Mouse (Mus musculus) heart, embryonic 10.5 days (tissue): Measurements from ENCODE around the gene Hells. TPM values are rescaled to one million over a fixed set of nuclear protein-coding genes. Genes with fewer than 3 reads are reported as not detected.

Source experiments
- DNase-seq: peaks from one replicate; pipeline ENCODE4 v3.0.0-alpha.2; 2017; ENCODE audit warnings: low spot score
- H3K27ac ChIP-seq: fragments of 300-500 bp; sonication (generic); 2 replicates; pipeline ENCODE4 v1.5.1; 2016; ENCODE audit warnings: mild to moderate bottlenecking
- H3K27me3 ChIP-seq: fragments of 300-500 bp; sonication (generic); 2 replicates; pipeline ENCODE4 v1.6.1; 2016; ENCODE audit warnings: mild to moderate bottlenecking; ENCODE audit not compliant: poor library complexity, insufficient read depth, severe bottlenecking
- H3K36me3 ChIP-seq: fragments of 300-500 bp; sonication (generic); 2 replicates; pipeline ENCODE4 v1.6.1; 2016; ENCODE audit warnings: mild to moderate bottlenecking, moderate library complexity
- H3K4me1 ChIP-seq: fragments of 300-500 bp; sonication (generic); 2 replicates; pipeline ENCODE4 v1.6.1; 2016; ENCODE audit warnings: mild to moderate bottlenecking
- H3K4me3 ChIP-seq: fragments of 300-500 bp; sonication (generic); 2 replicates; pipeline ENCODE4 v1.5.1; 2016; ENCODE audit warnings: mild to moderate bottlenecking, moderate library complexity
- H3K9me3 ChIP-seq: fragments of 300-500 bp; sonication (generic); 2 replicates; pipeline ENCODE4 v1.6.1; 2016; ENCODE audit warnings: mild to moderate bottlenecking, moderate library complexity
- WGBS: fragments of 180-500 bp; shearing (Covaris S2); methylation state at CpG from one replicate; pipeline ENCODE4 v1.1.7; 2016; 5-methylcytosine and 5-hydroxymethylcytosine counted together
- polyA plus RNA-seq: library from polyadenylated mRNA; unstranded; fragments of >200 nt; fragmentation: Nextera tagmentation; extraction: Ambion mirVana; gene quantifications from 2 replicates; pipeline ENCODE4 v1.2.1, GENCODE M21; 2016

Gene Hells
- 40.2 and 60.3 TPM in 2 replicates for polyA plus RNA-seq

GRCm38 (mm10) chr19:38930788-38931565 lies at the start of gene Hells:
Gene Hells (plus strand): TSS chr19:38930915.
- peak; percentile 94 for DNase-seq
- no peaks in the 10 kb centered on the region for H3K27me3 ChIP-seq
- peak within 1 kb of the TSS; percentile 91 for H3K4me3 ChIP-seq
- peaks cover 26% of the 10 kb centered on the region for H3K36me3 ChIP-seq
- no peaks in the 10 kb centered on the region for H3K9me3 ChIP-seq
- under 1% methylated on average over 76 of the region's 76 CpGs for WGBS
- 0 out of 2 replicates have a peak, but pooled peaks cover 6% of the 10 kb centered on the region for H3K4me1 ChIP-seq
- H3K27ac ChIP-seq, result peak within 1 kb of the TSS; percentile 95

GRCm38 (mm10) chr19:38901146-38902135 lies 29.3 kb upstream of the Hells start:
- WGBS, result 82% methylated on average over 12 of the region's 12 CpGs
- Histone ChIP-seq H3K27me3 (no peaks in the 10 kb centered on the region), H3K9me3 (no peaks in the 10 kb centered on the region), H3K36me3 (no peaks in the 10 kb centered on the region), H3K4me1 (no peaks in the 10 kb centered on the region), H3K4me3 (no peak overlapping the region), H3K27ac (no peak overlapping the region)
- DNase-seq, result no peak

- 76% methylated on average over 5 of the region's 5 CpGs for WGBS
Measured at GRCm38 (mm10) chr19:38902501-38902900, 28.2 kb upstream of the Hells start.

GRCm38 (mm10) chr19:38913786-38914185 lies 16.9 kb upstream of the Hells start:
- no peaks in the 10 kb centered on the region for H3K27me3 ChIP-seq
- no peak for DNase-seq
- no peak overlapping the region for H3K4me3 ChIP-seq
- no peaks in the 10 kb centered on the region for H3K4me1 ChIP-seq
- WGBS, result 94% methylated on average over 9 of the region's 9 CpGs
- peaks cover 16% of the 10 kb centered on the region; the same call in 1 of the 2 replicates for H3K36me3 ChIP-seq
- no peaks in the 10 kb centered on the region for H3K9me3 ChIP-seq
- no peak overlapping the region for H3K27ac ChIP-seq

More at GRCm38 (mm10) chr19:38902501-38902900, 28.2 kb upstream of the Hells start:
- H3K4me1 ChIP-seq, result no peaks in the 10 kb centered on the region
- H3K4me3 ChIP-seq, result no peak overlapping the region
- no peak overlapping the region for H3K27ac ChIP-seq
- DNase-seq, result no peak
- H3K36me3 ChIP-seq, result no peaks in the 10 kb centered on the region
- H3K27me3 ChIP-seq, result no peaks in the 10 kb centered on the region
- H3K9me3 ChIP-seq, result no peaks in the 10 kb centered on the region

- H3K9me3 ChIP-seq, result no peaks in the 10 kb centered on the region
- no peak overlapping the region for H3K4me3 ChIP-seq
- H3K27ac ChIP-seq, result no peak overlapping the region
- 91% methylated on average over 15 of the region's 15 CpGs for WGBS
- H3K36me3 ChIP-seq, result peaks cover 16% of the 10 kb centered on the region; the same call in 1 of the 2 replicates
- no peak for DNase-seq
- H3K4me1 ChIP-seq, result no peaks in the 10 kb centered on the region
- no peaks in the 10 kb centered on the region for H3K27me3 ChIP-seq
Measured at GRCm38 (mm10) chr19:38914926-38915325, 15.8 kb upstream of the Hells start.

GRCm38 (mm10) chr19:38915677-38916076 lies 15.0 kb upstream of the Hells start:
- Histone ChIP-seq H3K4me3 (no peak overlapping the region), H3K9me3 (no peaks in the 10 kb centered on the region), H3K36me3 (peaks cover 18% of the 10 kb centered on the region; the same call in 1 of the 2 replicates), H3K27me3 (no peaks in the 10 kb centered on the region), H3K27ac (no peak overlapping the region), H3K4me1 (no peaks in the 10 kb centered on the region)
- no peak for DNase-seq
- 41% methylated on average over 3 of the region's 3 CpGs for WGBS

- 0 out of 2 replicates have a peak, but pooled peaks cover 6% of the 10 kb centered on the region for H3K4me1 ChIP-seq
- DNase-seq, result no peak
- H3K36me3 ChIP-seq, result peaks cover 8% of the 10 kb centered on the region; the same call in 1 of the 2 replicates
- no peak overlapping the region for H3K4me3 ChIP-seq
- H3K9me3 ChIP-seq, result no peaks in the 10 kb centered on the region
- H3K27me3 ChIP-seq, result no peaks in the 10 kb centered on the region
- WGBS, result 91% methylated on average over 11 of the region's 11 CpGs
- H3K27ac ChIP-seq, result no peak overlapping the region
Measured at GRCm38 (mm10) chr19:38928481-38929158, 2.1 kb upstream of the Hells start.

- H3K27me3 ChIP-seq, result no peaks in the 10 kb centered on the region
- H3K4me3 ChIP-seq, result peak overlapping the region; percentile 91
- H3K36me3 ChIP-seq, result peaks cover 18% of the 10 kb centered on the region
- no peak for DNase-seq
- H3K9me3 ChIP-seq, result no peaks in the 10 kb centered on the region
- 0 out of 2 replicates have a peak overlapping the region, but pooled peaks have one; percentile 95 for H3K27ac ChIP-seq
- WGBS, result 67% methylated on average over 13 of the region's 13 CpGs
- H3K4me1 ChIP-seq, result 0 out of 2 replicates have a peak, but pooled peaks cover 6% of the 10 kb centered on the region
Measured at GRCm38 (mm10) chr19:38929471-38930251, 1.1 kb upstream of the Hells start.

GRCm38 (mm10) chr19:38930252-38930787 lies 395 bp upstream of the Hells start:
- H3K36me3 ChIP-seq, result peaks cover 21% of the 10 kb centered on the region
- H3K9me3 ChIP-seq, result no peaks in the 10 kb centered on the region
- WGBS, result 3% methylated on average over 23 of the region's 23 CpGs
- H3K27ac ChIP-seq, result peak overlapping the region; percentile 95
- H3K27me3 ChIP-seq, result no peaks in the 10 kb centered on the region
- H3K4me1 ChIP-seq, result 0 out of 2 replicates have a peak, but pooled peaks cover 6% of the 10 kb centered on the region
- peak overlapping the region; percentile 91 for H3K4me3 ChIP-seq
- no peak for DNase-seq

- WGBS, result 2% methylated on average over 6 of the region's 6 CpGs
- Histone ChIP-seq H3K27ac (peak overlapping the region; percentile 95), H3K9me3 (no peaks in the 10 kb centered on the region)
Measured at GRCm38 (mm10) chr19:38931566-38931890, 813 bp downstream of the Hells start.

GRCm38 (mm10) chr19:38944590-38945307 lies 14.0 kb downstream of the Hells start:
- WGBS, result 93% methylated on average over 2 of the region's 2 CpGs
- Histone ChIP-seq H3K27me3 (no peaks in the 10 kb centered on the region), H3K27ac (no peak overlapping the region), H3K4me1 (no peaks in the 10 kb centered on the region), H3K9me3 (no peaks in the 10 kb centered on the region), H3K36me3 (peaks cover 68% of the 10 kb centered on the region), H3K4me3 (no peak overlapping the region)
- DNase-seq, result no peak

More at GRCm38 (mm10) chr19:38931566-38931890, 813 bp downstream of the Hells start:
- Histone ChIP-seq H3K27me3 (no peaks in the 10 kb centered on the region), H3K4me1 (0 out of 2 replicates have a peak, but pooled peaks cover 6% of the 10 kb centered on the region), H3K36me3 (peaks cover 30% of the 10 kb centered on the region), H3K4me3 (peak overlapping the region; percentile 91)
- DNase-seq, result no peak
